Mouse (Mus musculus) forebrain, embryonic 13.5 days (tissue): Measurements from ENCODE around the gene Ephx4. TPM values are rescaled to one million over a fixed set of nuclear protein-coding genes. Genes with fewer than 3 reads are reported as not detected.
"Not testable (repeated sequence)": the region's sequence is repeated elsewhere in the genome, so short reads cannot be mapped to it uniquely, and the experiment has no call there.

ENCODE experiments used
- ATAC-seq: fragments of 200-750 bp; cut with Nextera tagmentation; 2 replicates; pipeline ENCODE4 v1.8.0; 2017
- H3K27ac ChIP-seq: fragments of 300-500 bp; sonication (generic); 2 replicates; pipeline ENCODE4 v1.5.1; 2015; ENCODE audit warnings: inconsistent platforms, mild to moderate bottlenecking, moderate library complexity
- H3K27me3 ChIP-seq: fragments of 300-500 bp; sonication (generic); 2 replicates; pipeline ENCODE4 v1.6.1; 2015; ENCODE audit warnings: mild to moderate bottlenecking, inconsistent platforms
- H3K36me3 ChIP-seq: fragments of 300-500 bp; sonication (generic); 2 replicates; pipeline ENCODE4 v1.6.1; 2015; ENCODE audit warnings: mild to moderate bottlenecking, inconsistent platforms; ENCODE audit not compliant: poor library complexity, severe bottlenecking
- H3K4me1 ChIP-seq: fragments of 300-500 bp; sonication (generic); 2 replicates; pipeline ENCODE4 v1.6.1; 2015; ENCODE audit warnings: inconsistent platforms
- H3K4me2 ChIP-seq: fragments of 300-500 bp; sonication (generic); 2 replicates; pipeline ENCODE4 v1.6.1; 2015; ENCODE audit warnings: inconsistent platforms, mild to moderate bottlenecking, moderate library complexity
- H3K4me3 ChIP-seq: fragments of 300-500 bp; sonication (generic); 2 replicates; pipeline ENCODE4 v1.5.1; 2015; ENCODE audit warnings: mild to moderate bottlenecking, inconsistent platforms
- H3K9ac ChIP-seq: fragments of 300-500 bp; sonication (generic); 2 replicates; pipeline ENCODE4 v1.6.1; 2015; ENCODE audit warnings: mild to moderate bottlenecking, inconsistent platforms
- H3K9me3 ChIP-seq: fragments of 300-500 bp; sonication (generic); replicated peaks from 2 replicates; pipeline ENCODE4 v1.6.1; 2016; ENCODE audit warnings: inconsistent platforms
- WGBS: fragments of 180-500 bp; shearing (Covaris S2); methylation state at CpG from one replicate; pipeline ENCODE4 v1.1.7; 2015; 5-methylcytosine and 5-hydroxymethylcytosine counted together
- polyA plus RNA-seq: library from polyadenylated mRNA; unstranded; fragments of >200 nt; fragmentation: Nextera tagmentation; extraction: Ambion mirVana; gene quantifications from 2 replicates; pipeline ENCODE4 v1.2.1, GENCODE M21; 2015

Gene Ephx4
- 1.3 and 2.3 TPM in 2 replicates for polyA plus RNA-seq

DNA sequence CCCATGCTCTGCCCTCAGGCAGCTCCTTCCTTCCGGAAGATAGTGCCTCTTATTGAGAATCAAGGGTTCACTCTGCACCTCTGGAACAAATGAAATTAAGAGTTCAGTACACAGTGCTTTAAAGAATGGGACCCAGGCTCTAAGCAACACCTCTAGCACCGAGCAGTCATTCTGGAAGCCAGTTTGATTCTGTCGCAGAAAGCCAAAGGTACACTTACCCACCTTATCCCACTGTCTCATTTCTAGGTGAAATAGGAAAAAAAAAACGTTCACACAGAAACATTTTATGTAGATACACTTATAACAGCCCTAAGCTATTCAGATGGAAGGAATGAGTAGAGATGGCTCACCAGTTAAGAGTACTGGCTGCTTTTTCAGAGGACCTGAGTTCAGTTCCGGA lies at the start of gene Ephx4:
Gene Ephx4 (plus strand): TSS at position 301 of the 400 bp plus-strand sequence.
- H3K4me2 ChIP-seq = peak within 1 kb of the TSS; percentile 99
- peaks cover 37% of the 10 kb centered on the region for H3K27me3 ChIP-seq
- H3K36me3 ChIP-seq = no peaks in the 10 kb centered on the region
- H3K9ac ChIP-seq = peak within 1 kb of the TSS; percentile 67
- no peak within 1 kb of the TSS for H3K27ac ChIP-seq
- WGBS = 14% methylated on average over 5 of the region's 5 CpGs
- H3K4me3 ChIP-seq = peak within 1 kb of the TSS; percentile 60
- H3K4me1 ChIP-seq = peaks cover 18% of the 10 kb centered on the region
- H3K9me3 ChIP-seq = no peaks in the 10 kb centered on the region
- no peak for ATAC-seq

DNA sequence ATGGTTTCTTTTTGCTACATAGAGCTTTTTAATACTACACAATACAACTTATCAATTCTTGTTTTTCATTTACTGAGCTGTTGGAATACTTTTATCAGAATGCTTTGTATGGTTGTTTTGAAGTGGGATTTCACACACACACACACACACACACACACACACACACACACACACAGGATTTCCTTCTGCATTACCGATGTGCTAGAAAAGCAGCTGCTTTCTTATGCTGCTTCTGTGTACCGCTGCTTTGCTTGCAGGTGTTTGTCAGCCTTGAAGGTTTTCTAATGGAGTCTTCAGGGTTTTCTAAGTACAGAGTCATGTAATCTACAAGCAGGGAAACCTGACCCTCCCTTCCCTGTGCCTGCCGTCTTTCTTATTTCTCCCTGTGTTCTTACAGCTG lies 48.6 kb upstream of the Ephx4 start:
- no peak for ATAC-seq
- 68% methylated on average over 3 of the region's 3 CpGs for WGBS

DNA sequence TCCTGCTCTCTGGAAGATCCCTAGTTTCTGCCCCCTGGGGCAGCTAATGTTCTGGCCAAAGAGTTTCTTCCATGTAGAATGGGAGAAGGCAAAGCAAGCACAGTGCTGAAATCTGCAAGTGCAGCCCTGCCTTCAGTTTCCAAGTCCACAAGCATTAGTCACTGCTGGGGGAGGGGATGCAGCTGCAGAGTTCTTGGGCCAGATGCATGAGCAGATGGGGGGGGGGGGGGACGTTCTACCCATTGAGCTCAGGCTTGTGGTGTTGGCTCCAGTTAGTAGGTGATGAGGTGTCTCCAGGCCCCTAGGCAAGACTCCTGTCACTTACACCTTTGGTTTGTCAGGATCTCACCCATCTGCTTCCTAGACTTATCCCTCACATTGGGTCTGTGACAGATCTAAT lies 46.7 kb upstream of the Ephx4 start:
- no peak overlapping the region for H3K9ac ChIP-seq
- no peak for ATAC-seq
- 57% methylated on average over 1 of the region's 1 CpGs for WGBS
- H3K27me3 ChIP-seq = no peaks in the 10 kb centered on the region
- H3K4me1 ChIP-seq = peaks cover 4% of the 10 kb centered on the region
- no peaks in the 10 kb centered on the region for H3K9me3 ChIP-seq
- H3K27ac ChIP-seq = no peak overlapping the region
- H3K4me3 ChIP-seq = no peak overlapping the region
- no peak overlapping the region for H3K4me2 ChIP-seq
- H3K36me3 ChIP-seq = no peaks in the 10 kb centered on the region

More for the DNA sequence above, 48.6 kb upstream of the Ephx4 start:
- no peak overlapping the region for H3K27ac ChIP-seq
- no peak overlapping the region for H3K4me3 ChIP-seq
- no peaks in the 10 kb centered on the region for H3K4me1 ChIP-seq
- H3K36me3 ChIP-seq = no peaks in the 10 kb centered on the region
- H3K4me2 ChIP-seq = no peak overlapping the region
- H3K27me3 ChIP-seq = no peaks in the 10 kb centered on the region
- H3K9me3 ChIP-seq = no peaks in the 10 kb centered on the region
- H3K9ac ChIP-seq = no peak overlapping the region

DNA sequence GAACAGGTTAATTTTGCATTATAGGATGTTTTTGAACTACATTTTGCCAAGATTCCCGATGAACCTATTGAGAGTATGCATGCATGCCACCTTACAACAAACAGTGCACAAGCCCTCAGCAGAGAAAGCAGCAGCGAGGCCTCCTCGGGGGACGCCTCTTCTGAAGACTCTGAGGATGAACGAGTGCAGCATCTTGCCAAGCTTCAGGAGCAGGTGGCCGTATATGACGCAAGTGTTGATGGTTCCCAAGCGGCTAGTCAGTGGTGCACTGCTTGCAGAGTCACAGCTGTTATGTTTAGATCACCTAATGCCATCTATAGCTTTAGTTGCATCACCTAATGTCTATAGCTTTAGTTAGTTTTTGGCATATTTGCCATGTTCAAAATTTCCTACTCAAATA lies 44.8 kb upstream of the Ephx4 start:
- Histone ChIP-seq H3K9me3 (no peaks in the 10 kb centered on the region), H3K27me3 (no peaks in the 10 kb centered on the region), H3K4me2 (no peak overlapping the region), H3K4me3 (no peak overlapping the region), H3K4me1 (peaks cover 4% of the 10 kb centered on the region), H3K9ac (no peak overlapping the region), H3K27ac (no peak overlapping the region), H3K36me3 (no peaks in the 10 kb centered on the region)
- no peak for ATAC-seq
- 92% methylated on average over 8 of the region's 8 CpGs for WGBS

DNA sequence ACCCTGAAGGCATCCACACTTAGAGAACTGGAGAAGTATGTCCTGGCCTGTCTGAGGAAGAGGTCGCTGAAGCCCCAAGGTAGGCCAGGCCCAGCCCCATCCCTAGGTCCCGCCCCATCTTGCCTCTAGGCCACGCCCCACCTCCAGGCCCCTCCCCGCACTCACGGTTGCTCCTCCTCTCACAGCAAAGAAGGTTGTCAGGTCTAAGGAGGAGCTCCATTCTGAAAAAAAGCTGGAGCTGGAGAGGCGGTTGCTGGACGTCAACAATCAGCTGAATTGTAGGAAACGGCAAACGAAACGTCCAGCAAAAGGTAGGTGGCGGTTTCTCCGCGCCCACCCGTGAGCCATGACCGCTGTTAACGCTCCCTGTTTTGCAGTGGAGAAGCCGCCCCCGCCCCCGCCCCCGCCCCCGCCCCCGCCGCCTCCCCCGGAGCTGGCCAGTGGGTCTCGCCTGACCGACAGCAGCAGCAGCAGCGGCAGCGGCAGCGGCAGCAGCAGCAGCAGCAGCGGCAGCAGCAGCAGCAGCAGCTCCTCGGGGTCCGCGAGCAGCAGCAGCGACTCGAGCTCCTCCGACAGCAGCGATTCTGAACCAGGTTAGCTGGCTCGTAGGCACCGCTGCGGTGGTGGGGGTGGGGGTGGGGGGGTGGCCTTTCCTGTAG lies 43.0 kb upstream of the Ephx4 start:
- peak overlapping the region; percentile 66 for H3K9ac ChIP-seq
- peak; percentile 97 for ATAC-seq
- no peaks in the 10 kb centered on the region for H3K27me3 ChIP-seq
- peak overlapping the region; percentile 44 for H3K27ac ChIP-seq
- peak overlapping the region; percentile 58 for H3K4me3 ChIP-seq
- peaks cover 4% of the 10 kb centered on the region for H3K4me1 ChIP-seq
- WGBS = under 1% methylated on average over 23 of the region's 40 CpGs
- H3K9me3 ChIP-seq = no peaks in the 10 kb centered on the region
- no peaks in the 10 kb centered on the region for H3K36me3 ChIP-seq
- peak overlapping the region; percentile 62 for H3K4me2 ChIP-seq

DNA sequence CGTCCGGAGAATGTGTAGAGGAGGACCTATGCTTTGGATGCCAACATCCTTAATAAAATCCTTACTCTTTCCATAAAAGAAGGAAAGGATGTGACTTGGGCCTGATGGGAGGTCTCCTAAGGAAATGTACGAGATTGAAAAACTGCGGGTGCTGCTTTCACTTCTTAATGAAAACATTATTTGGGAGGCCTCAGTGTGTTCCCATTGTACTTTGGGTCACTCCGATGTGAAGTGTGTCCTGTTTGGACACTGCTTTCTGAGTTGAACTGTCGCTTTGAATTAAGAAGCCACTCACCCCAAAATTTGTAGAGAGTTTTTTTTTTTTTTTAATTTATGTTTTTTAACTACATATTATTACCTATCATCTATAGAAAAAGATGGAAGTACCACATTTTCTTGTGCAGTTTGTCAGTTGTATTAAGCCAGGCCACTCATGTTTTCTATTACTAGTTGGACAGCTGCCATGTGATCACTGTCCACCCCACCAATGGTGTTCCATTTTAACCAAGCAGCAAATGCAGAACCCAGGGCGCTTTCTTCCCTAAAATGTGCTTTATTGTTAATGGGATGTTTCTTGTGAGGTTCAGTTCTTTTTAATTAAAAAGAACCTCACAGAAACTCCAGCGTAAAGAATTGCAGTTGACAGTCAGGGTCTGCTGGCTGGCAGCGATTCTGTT lies 42.3 kb upstream of the Ephx4 start:
- Histone ChIP-seq H3K9me3 (no peaks in the 10 kb centered on the region), H3K27me3 (no peaks in the 10 kb centered on the region), H3K4me1 (peaks cover 4% of the 10 kb centered on the region), H3K4me3 (peak overlapping the region; percentile 58), H3K9ac (peak overlapping the region; percentile 66), H3K4me2 (peak overlapping the region; percentile 62), H3K36me3 (no peaks in the 10 kb centered on the region), H3K27ac (no peak overlapping the region)
- ATAC-seq = no peak
- 10% methylated on average over 9 of the region's 9 CpGs for WGBS

DNA sequence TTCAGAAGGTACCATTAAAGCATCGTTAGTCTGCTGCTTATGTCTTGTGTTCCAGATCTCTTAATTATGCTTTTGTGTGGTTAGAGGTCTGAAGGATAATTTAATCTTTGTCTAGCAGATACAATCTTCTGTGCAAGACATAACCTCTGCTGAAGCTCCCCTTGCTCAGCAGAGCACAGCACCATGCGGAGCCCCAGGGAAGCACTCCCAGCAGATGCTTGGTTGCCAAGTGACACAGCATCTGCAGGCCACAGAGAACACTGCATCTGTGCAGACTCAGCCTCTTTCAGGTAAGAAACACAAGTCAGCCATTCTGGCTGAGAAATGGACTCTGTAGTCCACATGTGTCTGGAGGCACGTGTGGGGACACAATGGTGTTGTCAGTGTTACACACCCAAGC lies 32.5 kb upstream of the Ephx4 start:
- no peak overlapping the region for H3K27ac ChIP-seq
- no peak for ATAC-seq
- 67% methylated on average over 3 of the region's 3 CpGs for WGBS
- H3K4me3 ChIP-seq = no peak overlapping the region
- no peaks in the 10 kb centered on the region for H3K9me3 ChIP-seq
- H3K9ac ChIP-seq = no peak overlapping the region
- H3K36me3 ChIP-seq = no peaks in the 10 kb centered on the region
- H3K4me1 ChIP-seq = no peaks in the 10 kb centered on the region
- no peaks in the 10 kb centered on the region for H3K27me3 ChIP-seq
- H3K4me2 ChIP-seq = no peak overlapping the region

DNA sequence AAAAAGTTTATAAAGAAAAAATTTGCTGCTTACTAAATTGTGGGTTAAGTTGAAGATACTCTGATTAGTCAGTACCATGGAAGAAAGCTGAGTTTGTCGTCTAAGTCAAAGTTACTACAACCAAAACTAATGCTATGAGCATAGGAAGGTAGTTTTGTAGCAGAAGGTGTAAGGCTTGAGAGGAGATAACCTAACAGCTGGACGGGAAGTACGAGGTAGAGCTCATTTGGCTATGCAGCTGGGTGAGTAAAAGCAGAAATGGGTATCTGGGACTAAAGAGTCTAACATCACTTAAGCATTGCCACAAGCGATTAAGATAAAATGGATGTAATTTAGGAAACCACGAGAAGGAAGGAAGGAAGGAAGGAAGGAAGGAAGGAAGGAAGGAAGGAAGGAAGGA lies 31.2 kb upstream of the Ephx4 start:
- Histone ChIP-seq H3K4me3 (no peak overlapping the region), H3K4me1 (no peaks in the 10 kb centered on the region), H3K9me3 (no peaks in the 10 kb centered on the region), H3K4me2 (no peak overlapping the region), H3K27ac (no peak overlapping the region), H3K36me3 (no peaks in the 10 kb centered on the region), H3K27me3 (no peaks in the 10 kb centered on the region), H3K9ac (no peak overlapping the region)
- WGBS = 86% methylated on average over 5 of the region's 5 CpGs
- no peak for ATAC-seq

DNA sequence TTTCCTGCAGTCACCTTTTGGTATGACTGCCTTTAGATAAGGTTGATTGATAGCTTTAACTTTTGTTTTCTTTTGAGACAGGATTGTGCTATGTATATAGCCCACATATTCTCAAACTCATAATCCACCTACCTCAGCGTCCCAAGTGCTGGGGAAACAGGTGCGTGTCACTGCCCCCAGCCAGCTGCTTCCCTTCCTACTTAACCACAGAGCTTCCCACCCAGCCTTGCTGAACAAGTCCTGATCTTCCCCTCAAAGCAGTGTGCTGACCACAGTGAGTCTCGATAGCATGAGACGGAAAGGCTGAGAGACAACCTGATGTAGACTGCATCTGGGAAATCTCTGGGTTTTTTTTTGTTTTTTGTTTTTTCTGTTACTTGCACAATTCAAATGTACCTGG lies 29.3 kb upstream of the Ephx4 start:
- 96% methylated on average over 4 of the region's 4 CpGs for WGBS
- Histone ChIP-seq H3K27ac (no peak overlapping the region), H3K36me3 (no peaks in the 10 kb centered on the region), H3K9me3 (no peaks in the 10 kb centered on the region), H3K27me3 (no peaks in the 10 kb centered on the region), H3K4me3 (no peak overlapping the region), H3K9ac (no peak overlapping the region), H3K4me1 (no peaks in the 10 kb centered on the region), H3K4me2 (no peak overlapping the region)
- no peak for ATAC-seq

DNA sequence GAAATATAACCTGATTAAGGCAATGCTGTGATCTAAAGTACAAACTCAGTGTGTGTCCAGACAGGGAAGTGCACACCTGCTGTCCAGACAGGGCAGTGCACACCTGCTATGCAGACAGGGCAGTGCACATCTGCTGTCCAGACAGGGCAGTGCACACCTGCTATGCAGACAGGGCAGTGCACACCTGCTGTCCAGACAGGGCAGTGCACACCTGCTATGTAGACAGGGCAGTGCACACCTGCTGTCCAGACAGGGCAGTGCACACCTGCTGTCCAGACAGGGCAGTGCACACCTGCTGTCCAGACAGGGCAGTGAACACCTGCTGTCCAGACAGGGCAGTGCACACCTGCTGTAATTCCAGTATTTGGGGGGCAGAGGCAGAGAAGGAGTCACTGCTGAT lies 16.1 kb upstream of the Ephx4 start:
- not testable (repeated sequence) for H3K4me3 ChIP-seq, H3K4me2 ChIP-seq, H3K27me3 ChIP-seq, H3K36me3 ChIP-seq, H3K4me1 ChIP-seq, ATAC-seq, H3K9me3 ChIP-seq, H3K27ac ChIP-seq, H3K9ac ChIP-seq

DNA sequence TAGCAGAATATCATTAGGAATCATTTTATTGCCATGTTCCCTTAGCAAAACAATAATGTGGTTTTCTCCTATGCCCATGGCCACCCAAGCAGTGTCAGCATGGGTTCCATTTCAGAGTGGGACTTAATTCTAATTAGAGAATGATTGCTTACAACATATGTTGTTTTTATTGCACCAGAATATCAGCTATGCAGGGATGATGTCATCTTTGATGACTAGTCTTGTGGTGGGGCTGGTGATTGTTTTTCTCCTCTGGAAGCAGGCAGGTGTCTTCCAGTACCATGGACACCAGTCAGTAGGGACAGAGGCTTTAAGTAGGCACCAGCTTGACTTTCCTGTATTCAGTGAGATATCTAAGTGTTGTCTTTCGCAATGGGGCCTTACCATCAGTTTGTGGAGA lies 14.7 kb upstream of the Ephx4 start:
- ATAC-seq = no peak
- no peak overlapping the region for H3K9ac ChIP-seq
- H3K4me2 ChIP-seq = no peak overlapping the region
- no peaks in the 10 kb centered on the region for H3K27me3 ChIP-seq
- no peaks in the 10 kb centered on the region for H3K4me1 ChIP-seq
- H3K36me3 ChIP-seq = no peaks in the 10 kb centered on the region
- WGBS = 88% methylated on average over 1 of the region's 1 CpGs
- H3K27ac ChIP-seq = no peak overlapping the region
- no peak overlapping the region for H3K4me3 ChIP-seq
- no peaks in the 10 kb centered on the region for H3K9me3 ChIP-seq

DNA sequence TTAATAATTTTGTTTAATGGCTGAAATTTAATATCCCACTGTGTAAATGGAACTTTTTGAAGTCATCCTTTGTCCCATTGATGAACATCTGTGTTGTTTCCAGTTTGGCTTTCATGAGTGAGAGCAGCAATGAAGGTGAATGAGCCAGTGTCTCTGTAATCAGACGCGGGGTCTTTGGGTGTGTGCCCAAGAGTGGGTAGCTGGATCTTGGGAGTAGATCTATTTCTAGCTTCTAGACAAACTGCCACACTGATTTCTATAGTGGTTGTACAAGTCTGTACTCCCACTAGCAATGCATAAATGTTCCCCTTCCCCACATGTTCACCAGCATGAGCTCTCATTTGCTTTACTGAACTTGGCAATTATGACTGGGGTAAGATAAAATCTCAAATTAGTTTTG lies 13.2 kb upstream of the Ephx4 start:
- Histone ChIP-seq H3K27me3 (no peaks in the 10 kb centered on the region), H3K4me1 (no peaks in the 10 kb centered on the region), H3K4me2 (no peak overlapping the region), H3K9me3 (no peaks in the 10 kb centered on the region), H3K9ac (no peak overlapping the region), H3K36me3 (no peaks in the 10 kb centered on the region), H3K4me3 (no peak overlapping the region), H3K27ac (no peak overlapping the region)
- ATAC-seq = no peak
- WGBS = 87% methylated on average over 2 of the region's 2 CpGs

DNA sequence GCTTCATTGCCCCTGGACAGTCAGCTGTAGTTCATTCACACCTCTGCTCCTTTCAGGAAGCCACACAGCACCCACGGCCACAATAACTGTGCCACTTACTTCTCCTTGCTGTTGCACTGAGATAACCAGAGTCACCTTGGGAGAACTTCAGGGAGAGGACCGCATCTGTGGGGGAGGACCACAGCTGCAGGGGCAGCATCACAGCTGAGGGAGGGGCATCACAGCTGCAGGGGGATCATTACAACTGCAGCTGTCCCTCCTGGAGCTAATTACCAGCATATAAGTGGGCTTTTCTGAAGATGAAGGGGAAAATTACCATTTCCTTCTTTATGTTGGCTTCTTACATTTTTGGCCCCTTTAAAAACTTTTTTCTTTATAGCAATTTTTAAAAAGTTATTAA lies 8.1 kb upstream of the Ephx4 start:
- Histone ChIP-seq H3K4me3 (no peak overlapping the region), H3K9ac (no peak overlapping the region), H3K4me2 (no peak overlapping the region), H3K27ac (no peak overlapping the region), H3K4me1 (no peaks in the 10 kb centered on the region), H3K36me3 (no peaks in the 10 kb centered on the region), H3K9me3 (no peaks in the 10 kb centered on the region), H3K27me3 (no peaks in the 10 kb centered on the region)
- no peak for ATAC-seq
- 84% methylated on average over 2 of the region's 2 CpGs for WGBS
